Mouse (Mus musculus) megakaryocyte, embryonic 14.5 days (primary cell): Measurements from ENCODE around the gene Tnfsf15. TPM values are rescaled to one million over a fixed set of nuclear protein-coding genes. Genes with fewer than 3 reads are reported as not detected.

Experiments
- H3K27me3 ChIP-seq: replicated peaks from 2 replicates; pipeline ENCODE3; 2012; ENCODE audit warnings: inconsistent platforms
- H3K36me3 ChIP-seq: replicated peaks from 2 replicates; pipeline ENCODE3; 2012; ENCODE audit warnings: low read length, inconsistent platforms, mixed read lengths
- H3K4me1 ChIP-seq: 2 replicates; pipeline ENCODE4 v1.6.1; 2012; ENCODE audit warnings: inconsistent platforms
- H3K4me3 ChIP-seq: replicated peaks from 2 replicates; pipeline ENCODE3; 2012; ENCODE audit warnings: moderate library complexity, mild to moderate bottlenecking, inconsistent platforms
- H3K9me3 ChIP-seq: 2 replicates; pipeline ENCODE4 v1.6.1; 2012; ENCODE audit warnings: inconsistent platforms
- FLI1 ChIP-seq: IDR thresholded peaks from 2 replicates; pipeline ENCODE4 v1.6.1; 2012; ENCODE audit warnings: low read length, inconsistent platforms, mixed read lengths
- GATA1 ChIP-seq: IDR thresholded peaks from 3 replicates; pipeline ENCODE4 v1.6.1; 2012; ENCODE audit warnings: mixed read lengths, low read length, inconsistent platforms, borderline replicate concordance
- polyA plus RNA-seq: library from polyadenylated mRNA; stranded (reverse); fragments of >175 nt; gene quantifications from 2 replicates; pipeline ENCODE4 v1.2.3, GENCODE M21; 2012; ENCODE audit warnings: low replicate concordance; ENCODE audit not compliant: insufficient read depth

Tnfsf15 gene
- polyA plus RNA-seq, result not detected in 2 replicates

GRCm38 (mm10) chr4:63744693-63745171, at the start of gene Tnfsf15:
Gene Tnfsf15 (minus strand): TSS chr4:63745113.
- H3K4me1 ChIP-seq, result no peaks in the 10 kb centered on the region

GRCm38 (mm10) chr4:63792328-63792727, 47.4 kb upstream of the Tnfsf15 start:
- TF ChIP-seq FLI1, result no peak
- no peak for TF ChIP-seq GATA1

More at GRCm38 (mm10) chr4:63744693-63745171, at the start of gene Tnfsf15:
- peaks cover 8% of the 10 kb centered on the region for H3K27me3 ChIP-seq
- TF ChIP-seq FLI1 (no peak), GATA1 (no peak)
- no peaks in the 10 kb centered on the region for H3K36me3 ChIP-seq
- no peaks in the 10 kb centered on the region for H3K9me3 ChIP-seq
- H3K4me3 ChIP-seq, result no peak within 1 kb of the TSS

GRCm38 (mm10) chr4:63785466-63785865, 40.6 kb upstream of the Tnfsf15 start:
- TF ChIP-seq FLI1 (no peak), GATA1 (no peak)

More at GRCm38 (mm10) chr4:63792328-63792727, 47.4 kb upstream of the Tnfsf15 start:
- no peaks in the 10 kb centered on the region for H3K27me3 ChIP-seq
- H3K4me1 ChIP-seq, result no peaks in the 10 kb centered on the region
- H3K4me3 ChIP-seq, result no peak overlapping the region
- no peaks in the 10 kb centered on the region for H3K36me3 ChIP-seq
- H3K9me3 ChIP-seq, result no peaks in the 10 kb centered on the region

GRCm38 (mm10) chr4:63783826-63784225, 38.9 kb upstream of the Tnfsf15 start:
- Histone ChIP-seq H3K9me3 (no peaks in the 10 kb centered on the region), H3K27me3 (no peaks in the 10 kb centered on the region), H3K36me3 (no peaks in the 10 kb centered on the region), H3K4me1 (no peaks in the 10 kb centered on the region), H3K4me3 (no peak overlapping the region)
- TF ChIP-seq GATA1 (no peak), FLI1 (no peak)

More at GRCm38 (mm10) chr4:63785466-63785865, 40.6 kb upstream of the Tnfsf15 start:
- H3K4me3 ChIP-seq, result no peak overlapping the region
- H3K4me1 ChIP-seq, result no peaks in the 10 kb centered on the region
- no peaks in the 10 kb centered on the region for H3K36me3 ChIP-seq
- no peaks in the 10 kb centered on the region for H3K27me3 ChIP-seq
- no peaks in the 10 kb centered on the region for H3K9me3 ChIP-seq

- Histone ChIP-seq H3K9me3 (no peaks in the 10 kb centered on the region), H3K4me3 (no peak overlapping the region), H3K36me3 (no peaks in the 10 kb centered on the region), H3K4me1 (no peaks in the 10 kb centered on the region), H3K27me3 (no peaks in the 10 kb centered on the region)
- TF ChIP-seq GATA1, result no peak
- TF ChIP-seq FLI1, result no peak
Measured at GRCm38 (mm10) chr4:63782970-63783613, 38.2 kb upstream of the Tnfsf15 start.

- TF ChIP-seq FLI1 (no peak), GATA1 (no peak)
- H3K36me3 ChIP-seq, result no peaks in the 10 kb centered on the region
- no peaks in the 10 kb centered on the region for H3K4me1 ChIP-seq
- H3K9me3 ChIP-seq, result no peaks in the 10 kb centered on the region
- H3K4me3 ChIP-seq, result no peak overlapping the region
- no peaks in the 10 kb centered on the region for H3K27me3 ChIP-seq
Measured at GRCm38 (mm10) chr4:63777223-63777622, 32.3 kb upstream of the Tnfsf15 start.

- no peaks in the 10 kb centered on the region for H3K36me3 ChIP-seq
- TF ChIP-seq GATA1, result no peak
- TF ChIP-seq FLI1, result no peak
- H3K9me3 ChIP-seq, result no peaks in the 10 kb centered on the region
- no peaks in the 10 kb centered on the region for H3K4me1 ChIP-seq
- no peaks in the 10 kb centered on the region for H3K27me3 ChIP-seq
- H3K4me3 ChIP-seq, result no peak overlapping the region
Measured at GRCm38 (mm10) chr4:63773306-63774090, 28.6 kb upstream of the Tnfsf15 start.

- Histone ChIP-seq H3K9me3 (no peaks in the 10 kb centered on the region), H3K36me3 (no peaks in the 10 kb centered on the region), H3K27me3 (no peaks in the 10 kb centered on the region), H3K4me1 (no peaks in the 10 kb centered on the region), H3K4me3 (no peak overlapping the region)
- no peak for TF ChIP-seq FLI1
Measured at GRCm38 (mm10) chr4:63772514-63772913, 27.6 kb upstream of the Tnfsf15 start.

- no peaks in the 10 kb centered on the region for H3K36me3 ChIP-seq
- H3K4me1 ChIP-seq, result no peaks in the 10 kb centered on the region
- no peak for TF ChIP-seq FLI1
- no peak for TF ChIP-seq GATA1
- H3K4me3 ChIP-seq, result no peak overlapping the region
- H3K9me3 ChIP-seq, result no peaks in the 10 kb centered on the region
- H3K27me3 ChIP-seq, result no peaks in the 10 kb centered on the region
Measured at GRCm38 (mm10) chr4:63771291-63771690, 26.4 kb upstream of the Tnfsf15 start.

- no peaks in the 10 kb centered on the region for H3K9me3 ChIP-seq
- H3K27me3 ChIP-seq, result no peaks in the 10 kb centered on the region
- TF ChIP-seq FLI1, result no peak
- TF ChIP-seq GATA1, result no peak
- no peak overlapping the region for H3K4me3 ChIP-seq
- H3K4me1 ChIP-seq, result no peaks in the 10 kb centered on the region
- H3K36me3 ChIP-seq, result no peaks in the 10 kb centered on the region
Measured at GRCm38 (mm10) chr4:63769161-63769560, 24.2 kb upstream of the Tnfsf15 start.
